Mouse (Mus musculus) cortical plate, adult 2 months (tissue): ENCODE data around the gene Gnl2. TPM values are rescaled to one million over a fixed set of nuclear protein-coding genes. Genes with fewer than 3 reads are reported as not detected.

Source experiments
- H3K27ac ChIP-seq: fragments of 200-500 bp; 2 replicates; pipeline ENCODE4 v1.5.1; 2012; ENCODE audit warnings: low read length, control low read depth, inconsistent platforms; ENCODE audit not compliant: insufficient read depth
- H3K4me1 ChIP-seq: fragments of 200-500 bp; 2 replicates; pipeline ENCODE4 v1.6.1; 2011; ENCODE audit warnings: low read length; ENCODE audit not compliant: control insufficient read depth, insufficient read depth
- H3K4me3 ChIP-seq: fragments of 200-500 bp; 2 replicates; pipeline ENCODE4 v1.5.1; 2011; ENCODE audit warnings: mild to moderate bottlenecking, low read length, control low read depth; ENCODE audit not compliant: insufficient read depth
- CTCF ChIP-seq: fragments of 200-500 bp; IDR thresholded peaks from 2 replicates; pipeline ENCODE4 v1.5.1; 2011; ENCODE audit warnings: mild to moderate bottlenecking, control low read depth, low read length; ENCODE audit not compliant: insufficient read depth; ENCODE audit errors: extremely low read depth
- POLR2A ChIP-seq: fragments of 200-500 bp; IDR thresholded peaks from 2 replicates; pipeline ENCODE4 v1.6.1; 2011; ENCODE audit warnings: mild to moderate bottlenecking, low read length, control low read depth; ENCODE audit not compliant: insufficient read depth; ENCODE audit errors: extremely low read depth
- polyA plus RNA-seq: library from polyadenylated mRNA; depleted of rRNA; stranded (reverse); fragments of >200 nt; gene quantifications from 2 replicates; pipeline ENCODE4 v1.2.3, GENCODE M21; 2012; rRNA removed

Gnl2 gene
- polyA plus RNA-seq, result 115 and 125 TPM in 2 replicates

- H3K4me3 ChIP-seq, result no peak within 1 kb of the TSS
- no peak within 1 kb of the TSS for H3K27ac ChIP-seq
- TF ChIP-seq POLR2A (no peak), CTCF (no peak)
- H3K4me1 ChIP-seq, result no peaks in the 10 kb centered on the region
Observed at GRCm38 (mm10) chr4:125015806-125016635, at the start of gene Gnl2. Gene Gnl2, plus strand, starts transcription at chr4:125016585.

- H3K27ac ChIP-seq, result no peak overlapping the region
- no peaks in the 10 kb centered on the region for H3K4me1 ChIP-seq
- no peak overlapping the region for H3K4me3 ChIP-seq
- TF ChIP-seq POLR2A, result no peak
- TF ChIP-seq CTCF, result no peak
Observed at GRCm38 (mm10) chr4:124968711-124969110, 47.7 kb upstream of the Gnl2 start.

GRCm38 (mm10) chr4:124969219-124969848 is 47.1 kb upstream of the Gnl2 start:
- TF ChIP-seq CTCF, result no peak
- no peak for TF ChIP-seq POLR2A
- Histone ChIP-seq H3K27ac (no peak overlapping the region), H3K4me1 (no peaks in the 10 kb centered on the region), H3K4me3 (no peak overlapping the region)

GRCm38 (mm10) chr4:124970194-124970593 is 46.2 kb upstream of the Gnl2 start:
- Histone ChIP-seq H3K27ac (no peak overlapping the region), H3K4me3 (no peak overlapping the region), H3K4me1 (no peaks in the 10 kb centered on the region)
- no peak for TF ChIP-seq POLR2A
- no peak for TF ChIP-seq CTCF

- no peaks in the 10 kb centered on the region for H3K4me1 ChIP-seq
- H3K27ac ChIP-seq, result no peak overlapping the region
- no peak overlapping the region for H3K4me3 ChIP-seq
- TF ChIP-seq CTCF, result no peak
- TF ChIP-seq POLR2A, result no peak
Observed at GRCm38 (mm10) chr4:124970677-124971076, 45.7 kb upstream of the Gnl2 start.

- no peaks in the 10 kb centered on the region for H3K4me1 ChIP-seq
- no peak for TF ChIP-seq POLR2A
- no peak for TF ChIP-seq CTCF
- H3K4me3 ChIP-seq, result no peak overlapping the region
- H3K27ac ChIP-seq, result no peak overlapping the region
Observed at GRCm38 (mm10) chr4:124971094-124971493, 45.3 kb upstream of the Gnl2 start.

GRCm38 (mm10) chr4:124972316-124972715 is 44.1 kb upstream of the Gnl2 start:
- Histone ChIP-seq H3K4me3 (no peak overlapping the region), H3K27ac (no peak overlapping the region), H3K4me1 (no peaks in the 10 kb centered on the region)
- TF ChIP-seq CTCF (no peak), POLR2A (no peak)

- Histone ChIP-seq H3K4me1 (no peaks in the 10 kb centered on the region), H3K4me3 (no peak overlapping the region), H3K27ac (no peak overlapping the region)
- no peak for TF ChIP-seq CTCF
- no peak for TF ChIP-seq POLR2A
Observed at GRCm38 (mm10) chr4:124973296-124973695, 43.1 kb upstream of the Gnl2 start.

GRCm38 (mm10) chr4:124978201-124978600 is 38.2 kb upstream of the Gnl2 start:
- H3K27ac ChIP-seq, result no peak overlapping the region
- no peak overlapping the region for H3K4me3 ChIP-seq
- TF ChIP-seq CTCF (no peak), POLR2A (no peak)
- no peaks in the 10 kb centered on the region for H3K4me1 ChIP-seq

GRCm38 (mm10) chr4:124983893-124984526 is 32.4 kb upstream of the Gnl2 start:
- Histone ChIP-seq H3K27ac (no peak overlapping the region), H3K4me3 (no peak overlapping the region), H3K4me1 (0 out of 2 replicates have a peak, but pooled peaks cover 2% of the 10 kb centered on the region)
- TF ChIP-seq CTCF (0 out of 2 replicates have a peak, but pooled peaks have one; percentile 13), POLR2A (no peak)
